Mouse (Mus musculus) brown adipose tissue, adult 24 weeks (tissue): ENCODE data around the gene Rbm8a2. TPM values are rescaled to one million over a fixed set of nuclear protein-coding genes. Genes with fewer than 3 reads are reported as not detected.
"Not testable (repeated sequence)": the region's sequence is repeated elsewhere in the genome, so short reads cannot be mapped to it uniquely, and the experiment has no call there.

Source experiments
- H3K27ac ChIP-seq: fragments of 200-500 bp; replicated peaks from 2 replicates; pipeline ENCODE4 v1.5.1; 2012; ENCODE audit warnings: low read depth, mild to moderate bottlenecking, low read length
- H3K4me1 ChIP-seq: fragments of 200-500 bp; 2 replicates; pipeline ENCODE4 v1.6.1; 2012; ENCODE audit warnings: low read length, mixed read lengths; ENCODE audit not compliant: control insufficient read depth, insufficient read depth, insufficient read length
- H3K4me3 ChIP-seq: fragments of 200-500 bp; 2 replicates; pipeline ENCODE4 v1.5.1; 2012; ENCODE audit warnings: low read depth, mild to moderate bottlenecking, low read length, moderate library complexity; ENCODE audit not compliant: insufficient read depth
- polyA plus RNA-seq: library from polyadenylated mRNA; stranded (reverse); fragments of >200 nt; gene quantifications from 2 replicates; pipeline ENCODE4 v1.2.4, GENCODE M21; 2012; ENCODE audit not compliant: missing spikeins, insufficient read depth, insufficient read length

Rbm8a2 gene
- 0.79 and 3.3 TPM in 2 replicates for polyA plus RNA-seq

DNA sequence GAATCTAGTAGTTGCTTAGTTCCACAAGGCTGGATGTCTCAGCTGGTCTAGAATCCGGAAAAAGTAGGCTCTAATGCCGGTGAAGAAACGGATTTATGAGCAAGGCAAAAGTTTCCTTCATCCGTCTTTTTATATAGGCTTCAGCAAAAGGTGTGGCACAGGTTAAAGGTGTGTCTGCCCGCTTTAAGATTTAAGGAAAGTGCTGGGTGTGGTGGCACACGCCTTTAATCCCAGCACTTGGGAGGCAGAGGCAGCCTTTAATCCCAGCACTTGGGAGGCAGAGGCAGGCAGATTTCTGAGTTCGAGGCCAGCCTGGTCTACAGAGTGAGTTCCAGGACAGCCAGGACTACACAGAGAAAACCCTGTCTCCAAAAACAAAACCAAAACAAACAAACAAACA, at the start of gene Rbm8a2:
Rbm8a2 (minus strand) TSS at position 101 of the 400 bp plus-strand sequence.
- not testable (repeated sequence) for H3K4me1 ChIP-seq, H3K4me3 ChIP-seq, H3K27ac ChIP-seq

DNA sequence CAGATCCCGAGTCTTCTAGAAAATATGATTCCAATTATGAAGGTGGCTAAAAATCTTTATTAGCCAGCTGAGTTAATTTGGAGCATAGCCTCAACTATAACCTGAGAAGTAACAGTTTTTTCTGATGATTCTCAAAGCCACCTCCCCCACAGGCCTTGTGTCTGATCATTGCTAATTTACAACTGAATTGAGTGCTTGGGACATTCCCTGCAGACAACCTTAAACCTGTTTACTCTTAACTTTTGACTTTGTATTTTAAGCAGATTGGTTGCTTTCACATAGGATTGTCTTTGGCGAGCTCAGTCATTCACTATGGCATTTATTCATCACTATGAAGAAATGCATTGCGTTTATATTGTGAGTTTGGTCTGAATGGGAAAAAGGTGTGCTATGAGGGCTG, 49.5 kb upstream of the Rbm8a2 start:
- Histone ChIP-seq H3K4me3 (no peak overlapping the region), H3K4me1 (no peaks in the 10 kb centered on the region), H3K27ac (no peak overlapping the region)

DNA sequence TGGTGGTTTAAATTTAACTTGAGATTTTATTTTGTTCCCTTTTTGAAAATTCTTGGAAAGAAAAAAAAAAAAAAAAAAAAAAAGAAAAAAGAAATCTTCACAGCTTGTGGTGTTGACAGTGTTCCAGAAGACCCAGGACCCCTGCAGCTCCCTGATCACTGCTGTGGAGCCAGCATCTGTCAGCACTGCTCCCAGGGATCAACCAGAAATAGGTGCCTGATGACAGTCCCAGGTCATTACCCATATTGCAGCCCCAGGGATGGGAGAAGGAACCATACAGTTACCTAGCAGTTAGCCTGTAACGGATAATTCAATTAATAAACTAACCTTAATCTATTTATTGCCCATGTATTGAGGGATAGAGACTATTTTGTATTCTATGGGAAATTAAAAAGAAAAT, 45.6 kb upstream of the Rbm8a2 start:
- Histone ChIP-seq H3K27ac (no peak overlapping the region), H3K4me3 (no peak overlapping the region), H3K4me1 (no peaks in the 10 kb centered on the region)

DNA sequence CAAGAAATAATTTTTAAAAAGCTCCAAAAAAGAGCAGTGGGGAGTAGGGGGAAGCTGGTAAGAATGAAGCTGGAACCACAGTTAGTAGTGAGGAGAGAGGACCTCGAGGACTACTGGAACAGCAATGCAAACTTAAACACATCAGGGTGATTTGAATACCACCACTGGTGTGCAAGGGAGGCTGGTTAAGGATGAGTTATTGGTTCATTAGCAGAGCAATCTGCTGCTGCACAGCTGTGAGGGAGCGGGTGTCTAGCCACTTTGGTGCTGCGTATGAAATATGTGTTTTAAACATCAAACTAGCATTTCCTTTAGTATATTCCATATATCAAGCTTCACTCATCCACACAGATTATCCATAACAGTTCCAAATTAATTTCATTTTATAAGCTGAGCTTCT, 39.6 kb upstream of the Rbm8a2 start:
- no peak overlapping the region for H3K27ac ChIP-seq
- no peak overlapping the region for H3K4me3 ChIP-seq
- no peaks in the 10 kb centered on the region for H3K4me1 ChIP-seq

DNA sequence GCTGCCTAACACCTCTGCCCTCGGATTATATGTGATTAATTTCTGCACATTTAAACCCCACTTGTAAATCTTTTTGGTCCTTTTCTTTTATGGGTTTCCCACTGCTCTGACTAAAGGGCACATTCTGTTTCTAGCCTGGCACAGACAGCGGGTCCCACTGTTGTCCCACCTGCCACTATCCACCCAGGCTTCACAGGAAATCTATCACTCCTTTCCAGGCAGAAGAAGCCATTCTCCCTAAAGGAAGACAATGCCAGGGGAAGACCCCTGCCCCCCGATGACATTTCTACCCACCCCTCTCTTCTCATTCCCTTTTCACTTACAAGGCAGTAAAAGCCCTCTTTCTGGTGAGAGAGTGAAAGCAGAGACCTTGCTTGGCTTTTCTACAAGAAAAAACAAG, 37.2 kb upstream of the Rbm8a2 start:
- Histone ChIP-seq H3K27ac (no peak overlapping the region), H3K4me3 (no peak overlapping the region), H3K4me1 (no peaks in the 10 kb centered on the region)

DNA sequence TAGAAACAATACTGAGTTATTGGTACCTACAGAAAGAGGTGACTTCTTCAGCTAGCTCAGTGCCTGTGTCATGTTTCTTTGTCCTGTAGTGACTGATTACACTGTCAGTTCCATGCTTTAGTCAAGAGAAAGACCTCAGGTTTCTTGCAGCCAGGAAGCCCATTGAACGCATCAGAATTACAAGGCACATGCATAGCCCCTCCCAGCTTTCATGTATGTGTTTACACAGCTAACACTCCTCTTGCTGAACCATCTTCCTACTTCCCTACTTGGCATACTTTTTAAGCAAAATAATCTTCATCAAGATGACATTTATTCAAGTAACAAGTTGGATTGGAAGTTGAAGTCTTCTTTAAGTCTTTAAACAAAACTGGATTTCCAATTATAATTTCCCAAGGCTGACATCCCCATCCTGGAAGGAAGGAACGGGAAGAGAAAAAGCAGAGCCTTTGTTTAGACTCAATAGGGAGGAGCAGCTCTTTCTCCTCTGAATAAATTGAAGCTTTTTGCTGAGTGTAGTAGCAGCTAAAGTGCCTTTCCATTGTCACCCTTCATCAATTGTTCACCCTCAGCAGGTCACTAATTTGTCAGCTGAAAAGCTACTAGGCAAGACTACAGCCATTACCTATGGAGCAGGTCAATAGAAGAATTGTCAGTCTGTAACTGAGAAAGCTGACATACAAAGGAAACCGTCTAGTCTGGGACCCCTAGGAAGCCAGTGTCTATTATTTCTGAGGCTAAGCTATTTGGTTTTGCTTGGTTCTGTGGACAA, 34.8 kb upstream of the Rbm8a2 start:
- no peak overlapping the region for H3K4me3 ChIP-seq
- no peaks in the 10 kb centered on the region for H3K4me1 ChIP-seq
- no peak overlapping the region for H3K27ac ChIP-seq

DNA sequence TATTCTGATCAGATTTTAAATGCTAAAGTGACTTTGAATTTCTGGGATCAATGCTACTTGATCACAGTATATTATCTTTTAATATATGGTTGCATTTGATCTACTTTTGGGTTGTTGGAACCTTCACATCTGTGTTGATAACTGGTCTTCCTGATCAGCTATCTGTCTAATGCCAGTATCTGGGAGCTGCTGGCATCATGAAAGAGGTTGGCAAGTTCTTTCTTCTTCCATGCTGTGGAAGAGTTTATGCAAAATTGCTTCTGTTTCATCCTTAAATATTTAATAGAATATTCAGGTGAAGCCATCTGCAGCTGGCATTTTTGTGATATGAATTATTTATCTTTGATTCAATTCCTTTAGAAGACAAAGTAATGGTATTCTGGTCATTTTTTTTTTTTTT, 32.6 kb upstream of the Rbm8a2 start:
- no peak overlapping the region for H3K27ac ChIP-seq
- H3K4me3 ChIP-seq: no peak overlapping the region
- H3K4me1 ChIP-seq: no peaks in the 10 kb centered on the region

DNA sequence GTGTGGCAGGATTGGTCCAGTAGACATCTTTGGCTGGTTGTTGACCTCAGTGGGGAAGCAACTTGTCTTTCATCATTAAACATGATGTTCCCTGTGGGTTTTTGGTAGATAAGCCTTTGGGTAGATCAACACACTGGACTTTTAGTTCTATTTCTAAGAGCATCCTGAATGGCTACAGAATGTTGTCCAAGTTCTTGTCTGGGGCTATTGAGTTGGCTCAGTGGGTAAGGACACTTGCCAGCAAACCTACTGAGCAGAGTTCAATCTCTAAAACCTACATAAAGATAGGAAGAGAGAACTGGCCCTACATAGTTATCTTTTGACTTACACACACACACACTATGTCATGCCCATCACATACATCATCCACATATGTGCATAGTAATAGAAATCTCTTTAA, 32.2 kb upstream of the Rbm8a2 start:
- Histone ChIP-seq H3K4me3 (no peak overlapping the region), H3K4me1 (no peaks in the 10 kb centered on the region), H3K27ac (no peak overlapping the region)

DNA sequence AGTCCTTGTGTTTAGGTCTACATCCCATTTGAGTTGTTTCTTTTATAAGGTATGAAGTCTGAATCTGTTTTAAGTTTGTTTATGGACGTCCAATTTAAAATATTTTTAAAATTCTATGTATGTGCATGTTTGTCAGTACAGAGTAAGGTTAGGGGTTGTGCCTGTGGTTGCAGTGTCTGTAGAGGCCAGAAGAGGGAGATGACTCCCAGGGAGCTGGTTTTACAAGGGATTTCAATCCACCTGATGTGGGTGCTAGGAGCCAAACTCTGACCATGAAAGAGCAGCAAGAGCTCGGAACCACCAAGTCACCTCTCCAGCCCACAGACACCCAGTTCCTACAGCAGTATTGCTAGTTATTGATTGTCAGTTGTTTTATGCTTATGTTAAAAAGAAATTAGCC, 29.5 kb upstream of the Rbm8a2 start:
- Histone ChIP-seq H3K27ac (no peak overlapping the region), H3K4me1 (no peaks in the 10 kb centered on the region), H3K4me3 (no peak overlapping the region)

DNA sequence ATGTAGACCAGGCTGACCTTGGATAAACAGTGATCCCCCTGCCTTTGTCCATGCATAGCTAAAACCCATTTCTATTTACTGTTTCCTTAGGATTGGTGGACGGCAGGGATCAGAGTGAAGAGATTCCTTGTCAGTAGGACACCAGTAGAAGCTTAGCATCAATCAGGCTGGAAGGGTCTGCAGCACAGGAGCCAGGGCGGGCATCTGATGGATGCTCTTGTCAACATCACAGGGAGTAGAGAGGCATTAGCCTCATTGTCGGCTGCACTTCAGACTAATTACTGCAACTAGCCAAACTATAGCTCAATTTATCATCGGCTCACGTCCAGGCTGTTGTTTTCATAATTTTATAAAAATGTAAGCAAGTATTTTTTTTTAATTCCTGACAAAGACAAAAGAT, 21.7 kb upstream of the Rbm8a2 start:
- Histone ChIP-seq H3K4me3 (no peak overlapping the region), H3K27ac (no peak overlapping the region), H3K4me1 (no peaks in the 10 kb centered on the region)

DNA sequence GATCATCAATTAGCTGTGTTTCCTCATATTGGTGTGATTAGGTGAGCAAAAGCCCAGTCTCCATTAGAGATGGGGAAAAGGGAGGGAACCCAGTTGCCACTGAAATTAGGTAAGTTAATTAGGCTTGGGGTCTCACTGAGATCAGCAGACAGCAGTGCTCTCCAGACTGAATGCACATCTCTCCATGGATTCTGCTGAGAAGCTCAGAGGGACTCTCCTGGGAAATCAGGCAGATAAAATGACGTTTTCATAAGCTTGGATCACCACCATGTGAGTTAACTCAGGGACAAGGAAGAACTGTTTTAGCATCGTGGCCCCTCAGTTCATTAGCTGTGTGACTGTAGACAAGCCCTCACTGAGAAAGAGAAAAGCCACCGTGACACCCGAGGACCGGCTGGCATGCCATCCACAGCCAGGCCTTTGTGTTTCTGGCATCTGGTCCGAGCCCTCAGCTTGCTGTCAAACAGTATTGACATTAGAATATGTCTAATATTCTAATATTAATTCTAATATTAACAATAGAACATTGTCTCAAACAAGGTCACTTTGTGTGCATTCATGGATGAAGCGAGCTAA, 18.2 kb upstream of the Rbm8a2 start:
- Histone ChIP-seq H3K27ac (no peak overlapping the region), H3K4me1 (no peaks in the 10 kb centered on the region), H3K4me3 (no peak overlapping the region)

DNA sequence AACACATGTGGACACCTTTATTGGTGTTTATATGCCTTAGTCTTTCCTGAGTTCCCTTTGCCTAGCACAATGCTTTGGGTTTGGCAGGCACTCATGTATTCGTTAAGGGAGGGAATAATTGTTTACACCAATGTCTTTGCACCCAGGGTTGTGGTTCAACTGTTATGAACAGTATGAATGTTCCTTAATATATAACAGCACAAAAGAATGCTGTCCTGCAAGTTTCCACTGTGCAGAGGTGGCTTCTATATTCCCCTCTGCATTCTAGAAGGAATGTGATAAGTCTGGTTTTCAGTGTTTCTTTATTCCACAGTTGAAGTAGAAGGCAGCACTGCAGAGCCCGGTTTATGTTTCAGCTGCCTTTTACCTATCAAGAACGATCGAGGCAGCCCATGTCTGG, 10.0 kb upstream of the Rbm8a2 start:
- Histone ChIP-seq H3K4me1 (no peaks in the 10 kb centered on the region), H3K4me3 (no peak overlapping the region), H3K27ac (no peak overlapping the region)

DNA sequence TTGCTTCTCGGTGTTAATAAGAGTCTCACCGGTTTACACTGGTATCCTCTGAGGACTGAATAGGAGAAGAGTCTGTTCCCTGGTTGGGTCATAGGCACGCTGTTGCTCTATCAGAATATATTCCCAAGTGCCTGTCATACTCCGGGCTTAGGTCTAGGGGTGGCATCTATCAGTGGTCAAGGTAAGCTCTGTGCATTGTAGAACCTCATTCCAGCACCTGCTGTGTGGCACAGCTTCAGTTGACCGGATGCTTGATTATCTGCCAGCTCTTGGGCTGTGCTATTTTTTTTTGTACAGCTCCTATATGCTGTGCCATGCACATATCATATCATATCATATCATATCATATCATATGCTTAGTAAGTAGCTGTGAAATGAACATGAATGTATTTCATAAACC, 9.5 kb upstream of the Rbm8a2 start:
- H3K4me3 ChIP-seq: no peak overlapping the region
- H3K27ac ChIP-seq: no peak overlapping the region
- no peaks in the 10 kb centered on the region for H3K4me1 ChIP-seq

DNA sequence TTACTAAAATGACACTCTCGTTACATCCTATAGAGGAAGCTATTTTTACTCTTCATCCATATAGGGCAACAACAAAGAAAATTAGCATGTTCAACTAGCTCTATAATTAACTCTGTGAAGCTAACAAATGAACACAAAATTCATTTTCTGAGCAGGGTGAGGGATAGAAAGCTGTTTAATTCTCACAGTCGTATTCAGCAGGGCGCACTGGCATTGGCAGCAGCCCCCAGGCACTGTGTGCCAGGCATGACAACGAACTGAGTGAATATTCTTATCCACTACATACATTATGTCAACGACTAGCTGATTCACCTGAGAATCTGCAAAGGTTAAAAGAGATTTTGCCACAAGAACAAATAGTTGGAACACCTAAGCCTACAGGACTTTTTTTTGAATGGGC, 8.2 kb downstream of the Rbm8a2 start:
- no peak overlapping the region for H3K4me3 ChIP-seq
- no peaks in the 10 kb centered on the region for H3K4me1 ChIP-seq
- no peak overlapping the region for H3K27ac ChIP-seq

DNA sequence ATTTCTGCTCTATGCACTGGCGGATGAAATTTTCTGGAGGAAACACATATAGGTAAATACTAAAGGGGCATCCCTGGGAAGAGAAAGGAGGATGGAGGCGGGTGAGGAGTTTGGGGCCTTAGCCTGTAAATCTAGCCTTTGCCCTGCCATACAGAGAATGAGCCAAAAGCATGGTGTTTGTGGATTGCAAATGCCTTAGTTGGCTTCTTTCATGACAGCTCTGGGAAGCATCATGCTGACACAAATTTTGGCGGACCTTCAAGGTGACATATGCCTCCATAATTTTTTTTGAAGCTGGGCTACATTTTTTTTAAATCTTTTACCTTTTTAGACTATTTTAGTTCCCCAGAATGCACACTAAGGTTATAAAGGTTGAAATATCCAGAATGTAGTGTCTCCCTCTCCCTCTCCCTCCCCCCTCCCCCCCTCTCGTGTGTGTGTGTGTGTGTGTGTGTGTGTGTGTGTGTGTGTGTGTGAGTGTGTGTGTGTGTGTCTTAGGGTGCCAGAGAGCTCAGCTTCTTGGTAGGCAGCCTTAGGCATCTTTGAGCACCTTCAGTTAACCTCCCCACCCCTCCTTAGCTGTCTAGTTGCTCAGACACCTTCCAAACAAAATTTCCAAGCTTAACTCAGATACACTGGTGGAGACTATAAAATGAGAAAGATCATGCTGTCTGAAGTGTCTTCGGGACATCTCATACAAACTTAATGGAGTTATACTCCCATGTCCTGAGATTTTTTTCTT, 11.7 kb downstream of the Rbm8a2 start:
- no peaks in the 10 kb centered on the region for H3K4me1 ChIP-seq
- H3K27ac ChIP-seq: no peak overlapping the region
- H3K4me3 ChIP-seq: no peak overlapping the region

DNA sequence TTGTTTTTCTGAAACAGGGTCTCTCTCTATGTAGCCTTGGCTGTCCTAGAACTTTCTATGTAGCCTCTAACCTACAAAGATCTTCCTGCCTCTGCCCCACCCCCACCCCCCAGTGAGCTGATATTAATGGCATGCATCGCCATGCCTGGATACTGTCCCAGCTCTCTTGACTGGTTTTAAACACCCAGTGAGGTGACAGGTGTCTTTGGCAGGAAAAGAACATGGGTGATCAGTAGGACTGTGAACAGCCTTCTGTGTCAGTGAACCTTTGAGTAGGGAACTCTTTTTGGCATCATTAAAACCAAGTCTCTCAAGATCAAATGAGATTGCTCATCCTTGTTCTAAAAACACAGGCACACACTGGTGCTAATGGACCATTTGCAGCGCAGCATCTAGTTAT, 17.1 kb downstream of the Rbm8a2 start:
- Histone ChIP-seq H3K4me3 (no peak overlapping the region), H3K27ac (no peak overlapping the region), H3K4me1 (no peaks in the 10 kb centered on the region)
